28 mouse cellular contexts compared by ENCODE assay signal in genomic region chr3:148268812-148269211, GRCm38 (mm10).
"Had no signal": no experiment of that assay in that cellular context is flagged by ENCODE, and none has a peak within 500 bp of the region (broad histone marks: within the 10 kb centered on the region; RNA-seq: fewer than 3 reads in every experiment).

No protein-coding gene starts in this region.

- H3K9me3 ChIP-seq: limb, embryonic 10.5 days; limb, embryonic 12.5 days; limb, embryonic 13.5 days; limb, embryonic 15.5 days; liver, embryonic 12.5 days; liver, embryonic 13.5 days; liver, embryonic 15.5 days; lung, embryonic 15.5 days; midbrain, embryonic 10.5 days; midbrain, embryonic 12.5 days; midbrain, embryonic 13.5 days; midbrain, embryonic 15.5 days; neural tube, embryonic 12.5 days had no signal

- H3K4me3 ChIP-seq: limb, embryonic 10.5 days; limb, embryonic 12.5 days; limb, embryonic 13.5 days; limb, embryonic 15.5 days; liver, embryonic 12.5 days; liver, embryonic 13.5 days; liver, embryonic 15.5 days; lung, embryonic 15.5 days; megakaryocyte, embryonic 14.5 days; midbrain, embryonic 10.5 days; midbrain, embryonic 12.5 days; midbrain, embryonic 13.5 days; midbrain, embryonic 15.5 days; myocyte; neural tube, embryonic 12.5 days had no signal

- H3K36me3 ChIP-seq: limb, embryonic 10.5 days; limb, embryonic 12.5 days; limb, embryonic 13.5 days; limb, embryonic 15.5 days; liver, embryonic 12.5 days; liver, embryonic 13.5 days; liver, embryonic 15.5 days; lung, embryonic 15.5 days; midbrain, embryonic 10.5 days; midbrain, embryonic 12.5 days; midbrain, embryonic 13.5 days; midbrain, embryonic 15.5 days; neural tube, embryonic 12.5 days had no signal

- H3K27me3 ChIP-seq: limb, embryonic 12.5 days; limb, embryonic 13.5 days; limb, embryonic 15.5 days; liver, embryonic 12.5 days; liver, embryonic 13.5 days; liver, embryonic 15.5 days; lung, embryonic 15.5 days; megakaryocyte, embryonic 14.5 days; midbrain, embryonic 12.5 days; midbrain, embryonic 13.5 days; midbrain, embryonic 15.5 days; neural tube, embryonic 12.5 days had no signal

- DNase-seq: left cerebral cortex, postnatal 4 days; liver; liver, embryonic 13.5 days; liver, postnatal 0 days; lung, adult 18-20 months; lung, adult 2 months; lung, embryonic 14.5 days; lung, postnatal 10 days; lung, postnatal 14 days; lung, postnatal 36 days; lung, postnatal 4 days; midbrain, embryonic 14.5 days had no signal

- H3K9ac ChIP-seq: limb, embryonic 12.5 days; limb, embryonic 13.5 days; limb, embryonic 15.5 days; liver, embryonic 12.5 days; liver, embryonic 13.5 days; liver, embryonic 14.5 days; liver, embryonic 15.5 days; liver, postnatal 0 days; lung, embryonic 14.5 days; lung, embryonic 15.5 days; midbrain, embryonic 12.5 days; midbrain, embryonic 13.5 days; midbrain, embryonic 15.5 days; neural tube, embryonic 12.5 days had no signal

- H3K27ac ChIP-seq: limb, embryonic 10.5 days; limb, embryonic 12.5 days; limb, embryonic 13.5 days; limb, embryonic 15.5 days; liver, embryonic 12.5 days; liver, embryonic 13.5 days; liver, embryonic 14.5 days; liver, embryonic 15.5 days; lung, embryonic 15.5 days; macrophage; midbrain, embryonic 10.5 days; midbrain, embryonic 12.5 days; midbrain, embryonic 13.5 days; midbrain, embryonic 15.5 days; neural tube, embryonic 12.5 days had no signal

- H3K4me1 ChIP-seq: limb, embryonic 10.5 days; limb, embryonic 12.5 days; limb, embryonic 13.5 days; limb, embryonic 15.5 days; lung, embryonic 15.5 days; megakaryocyte, embryonic 14.5 days; midbrain, embryonic 12.5 days; midbrain, embryonic 13.5 days; midbrain, embryonic 15.5 days; neural tube, embryonic 12.5 days had no signal
